Mouse (Mus musculus): ENCODE measurements around the gene Erc1. TPM values are rescaled to one million over a fixed set of nuclear protein-coding genes. Genes with fewer than 3 reads are reported as not detected.

Gene Erc1
- total RNA-seq, 2 experiments from 2014 or later, result 29.6 to 32.6 TPM

DNA sequence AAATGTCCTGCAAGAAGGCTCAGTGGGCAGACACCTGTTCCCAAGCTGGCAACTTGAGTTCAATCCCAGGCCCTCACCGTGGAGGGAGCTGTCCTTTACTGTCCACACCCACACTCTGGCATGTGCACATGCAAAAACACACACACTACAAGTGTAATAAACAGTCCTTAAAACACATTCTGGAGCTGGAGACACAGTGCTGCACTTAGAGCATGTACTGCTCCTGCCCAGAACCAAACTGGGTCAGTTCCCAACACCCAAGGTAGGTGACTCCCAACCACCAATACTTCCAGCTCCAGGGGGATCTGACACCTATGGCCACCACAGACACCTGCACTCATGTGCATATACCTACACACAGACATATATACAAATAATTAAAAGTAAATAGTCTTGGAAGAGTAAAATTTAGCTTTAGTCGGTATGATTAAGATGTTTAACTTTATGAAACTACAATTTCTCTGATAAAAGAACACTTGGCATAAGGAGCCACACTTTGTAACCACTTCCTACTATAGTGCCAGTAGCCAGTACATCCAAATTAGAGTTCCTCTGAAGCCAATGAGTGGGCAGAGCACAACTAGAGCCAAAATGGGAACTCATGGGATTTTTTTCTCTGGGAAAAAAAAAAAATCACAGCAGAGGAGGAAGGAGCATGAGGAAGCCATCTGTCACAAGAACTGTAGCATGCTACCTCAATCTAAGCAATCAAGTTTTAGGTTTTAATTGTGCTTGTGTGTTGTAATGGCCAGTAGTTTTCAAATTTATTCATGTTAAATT, 39.1 kb downstream of the Erc1 start:
- no peak for DNase-seq (ENCODE audit: low spot score in 2 of 2)

DNA sequence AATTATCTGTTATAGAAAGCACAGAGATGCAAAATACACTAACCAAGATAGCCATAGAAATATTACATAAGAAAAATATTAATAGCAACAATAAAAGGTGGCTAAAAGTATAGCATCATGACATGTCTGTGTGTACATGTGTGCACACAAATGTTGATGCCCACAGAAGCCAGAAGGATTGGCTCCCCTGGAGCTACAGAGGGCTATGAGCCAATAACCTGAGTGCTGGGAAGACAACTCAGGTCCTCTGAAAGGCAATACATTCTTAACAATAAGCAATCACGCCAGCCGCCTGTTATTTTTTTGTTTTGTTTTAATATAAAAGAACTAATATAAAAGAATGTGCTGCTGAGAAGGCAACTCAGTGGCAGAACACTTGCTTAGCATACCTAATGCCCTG, 44.7 kb downstream of the Erc1 start:
- no peak for DNase-seq (ENCODE audit: low spot score in 2 of 2)

DNA sequence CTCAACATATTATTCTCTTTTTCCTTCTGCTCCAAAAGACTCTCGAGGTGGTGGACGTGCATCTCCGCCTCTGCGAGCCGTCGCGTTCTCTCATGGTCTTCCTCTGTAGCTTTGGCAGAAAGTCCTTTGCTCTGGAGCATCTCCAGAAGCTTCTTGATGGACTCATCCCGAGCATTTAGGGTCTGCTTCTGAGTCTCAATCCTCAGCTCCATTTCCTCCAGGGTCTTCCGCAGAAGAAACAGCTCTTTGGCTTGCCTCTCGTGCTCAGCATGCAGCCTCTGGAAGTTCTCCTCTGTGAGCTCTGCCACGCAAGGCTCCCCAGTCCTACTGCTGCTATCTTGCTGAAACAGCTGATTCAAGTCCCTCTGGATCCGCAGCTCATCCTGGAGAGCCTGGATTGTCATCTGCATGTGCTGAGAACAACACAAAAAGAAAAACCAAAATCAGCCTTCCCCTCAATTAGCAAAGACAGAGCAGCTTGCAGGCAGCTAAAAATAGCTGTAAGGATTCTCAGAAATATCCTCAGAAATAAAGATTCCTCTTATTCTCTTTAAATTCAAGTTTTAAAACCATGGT, 51.0 kb downstream of the Erc1 start:
- DNase-seq (ENCODE audit: low spot score in 2 of 2), result no peak

DNA sequence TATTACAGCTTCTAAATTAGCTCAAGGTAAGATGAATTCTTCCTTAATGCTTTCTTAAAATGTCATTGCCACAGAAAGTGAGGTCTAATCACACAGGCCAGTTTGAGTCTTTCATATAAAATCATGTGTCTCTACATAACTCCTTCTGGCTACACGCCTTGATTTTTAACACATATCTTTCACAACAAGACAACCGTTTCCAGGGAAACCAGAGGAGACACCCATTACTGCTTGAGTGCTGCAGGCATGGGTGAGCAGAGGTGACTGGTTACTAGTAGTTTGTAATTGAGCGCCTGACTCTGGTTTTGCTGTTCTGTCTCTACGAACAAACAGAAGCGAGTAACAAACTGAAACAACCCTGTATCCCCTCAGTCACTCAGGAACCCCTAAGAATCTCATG, 51.7 kb downstream of the Erc1 start:
- no peak for DNase-seq (ENCODE audit: low spot score in 2 of 2)

DNA sequence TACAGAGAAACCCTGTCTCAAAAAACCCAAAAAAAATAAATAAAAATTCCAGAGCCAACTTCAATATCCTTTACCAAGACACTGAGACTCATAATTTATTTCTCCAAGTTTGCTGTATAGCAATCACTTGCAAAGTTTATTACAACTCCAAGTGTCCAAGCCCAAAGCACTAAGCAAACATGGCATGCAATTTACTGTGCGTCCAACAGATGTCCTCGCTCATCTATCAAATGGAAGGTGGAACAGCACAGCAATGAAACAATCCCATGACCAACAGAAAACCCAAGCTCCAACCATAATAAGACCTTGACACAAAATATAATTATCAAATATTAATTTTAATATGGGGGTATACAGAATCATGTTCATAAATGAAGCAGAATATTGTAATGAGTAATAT, 55.4 kb downstream of the Erc1 start:
- peak in 1 of 2 experiments; percentile 33 for DNase-seq (ENCODE audit: low spot score in 2 of 2)

DNA sequence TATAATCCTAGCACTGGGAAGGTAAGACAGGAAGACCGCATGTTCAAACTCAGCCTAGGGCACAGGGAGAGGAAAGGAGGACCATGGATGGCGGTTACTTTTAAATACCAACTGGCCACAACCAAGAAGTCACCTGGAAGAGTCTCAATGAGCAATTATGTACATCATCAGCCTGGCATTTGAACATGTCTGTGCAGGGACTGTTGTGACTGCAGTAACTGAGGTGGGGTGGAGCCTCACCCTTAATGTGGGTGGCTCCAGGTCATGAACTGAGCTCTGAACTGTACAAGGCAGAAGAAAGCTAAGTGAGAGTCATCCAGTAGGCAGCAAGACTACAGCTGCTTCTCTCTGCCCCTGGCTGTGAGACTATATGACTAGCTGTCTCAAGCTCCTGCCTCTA, 65.6 kb downstream of the Erc1 start:
- no peak for DNase-seq (ENCODE audit: low spot score in 2 of 2)

DNA sequence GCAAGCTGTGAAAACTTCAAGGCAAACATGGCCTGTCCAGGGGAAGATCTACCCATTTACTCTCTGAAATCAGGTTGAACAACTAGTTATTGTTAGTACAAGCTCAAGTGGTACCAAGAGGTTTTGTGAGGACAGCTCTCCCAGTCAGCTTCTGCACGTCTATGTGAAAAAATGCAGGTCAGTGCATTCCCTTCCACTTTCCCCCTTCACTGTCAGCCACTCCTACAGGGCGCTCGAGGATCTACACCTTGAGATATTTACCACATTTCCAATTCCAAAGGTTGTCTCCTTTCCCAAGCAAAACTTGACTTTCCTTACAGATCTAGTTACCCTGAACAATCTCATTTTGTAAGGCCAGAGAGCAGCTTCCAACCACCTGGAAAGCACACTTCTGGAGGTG, 66.9 kb downstream of the Erc1 start:
- no peak for DNase-seq (ENCODE audit: low spot score in 2 of 2)

DNA sequence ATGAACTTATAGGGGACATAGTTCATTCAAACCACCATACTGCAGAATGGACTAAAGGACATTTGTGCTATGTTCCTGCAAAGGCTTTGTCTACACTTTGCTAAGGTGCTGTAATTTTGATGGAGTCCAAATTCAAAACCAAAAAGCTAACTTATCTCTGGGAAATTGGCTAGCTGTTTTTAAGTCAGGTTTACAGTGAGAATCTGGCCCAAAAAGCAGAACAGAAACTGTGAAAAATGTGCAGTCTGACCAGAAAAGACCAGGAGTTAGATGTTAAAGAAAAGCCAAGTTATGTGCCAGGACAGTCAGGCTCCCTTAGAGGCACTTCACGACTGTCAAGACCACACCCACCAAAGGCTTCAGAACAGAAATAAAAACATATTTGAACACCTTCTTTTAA, 79.2 kb downstream of the Erc1 start:
- no peak for DNase-seq (ENCODE audit: low spot score in 2 of 2)

DNA sequence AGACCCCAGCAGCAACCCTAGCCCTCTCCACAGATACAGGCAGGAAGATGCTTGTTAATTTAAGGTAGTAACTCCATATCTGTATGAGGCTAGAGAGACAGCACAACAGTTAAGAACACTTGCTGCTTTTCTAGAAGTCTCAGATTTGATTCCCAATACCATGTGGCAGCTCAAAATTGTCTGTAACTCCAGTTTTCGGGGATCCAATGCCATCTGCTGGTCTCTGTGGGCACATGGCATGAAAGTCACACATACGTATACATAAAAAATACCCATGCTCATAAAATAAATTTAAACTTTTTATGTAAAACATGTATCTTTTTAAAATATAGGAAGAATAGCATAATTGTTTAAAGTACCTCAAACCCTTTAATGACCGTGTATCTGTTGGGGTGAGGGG, 83.6 kb downstream of the Erc1 start:
- no peak for DNase-seq (ENCODE audit: low spot score in 2 of 2)

DNA sequence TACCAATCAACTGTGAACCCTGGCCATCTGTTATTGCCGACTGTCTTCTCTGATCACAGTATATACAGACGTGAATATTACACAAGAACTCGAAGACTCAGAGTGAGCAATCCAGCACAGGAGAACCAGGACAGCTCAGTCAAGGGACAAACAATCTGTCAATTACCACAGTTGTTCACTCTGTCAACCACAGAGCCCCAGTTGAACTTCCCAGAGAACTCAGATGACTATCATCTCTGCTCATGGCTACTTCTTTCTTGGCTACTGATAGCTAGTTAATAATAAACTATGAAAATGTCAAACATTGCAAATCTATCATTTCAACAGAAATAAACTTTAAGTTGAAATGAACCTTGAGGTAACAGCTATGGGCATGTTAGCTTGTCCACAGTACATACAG, 88.1 kb downstream of the Erc1 start:
- DNase-seq (ENCODE audit: low spot score in 2 of 2), result no peak

DNA sequence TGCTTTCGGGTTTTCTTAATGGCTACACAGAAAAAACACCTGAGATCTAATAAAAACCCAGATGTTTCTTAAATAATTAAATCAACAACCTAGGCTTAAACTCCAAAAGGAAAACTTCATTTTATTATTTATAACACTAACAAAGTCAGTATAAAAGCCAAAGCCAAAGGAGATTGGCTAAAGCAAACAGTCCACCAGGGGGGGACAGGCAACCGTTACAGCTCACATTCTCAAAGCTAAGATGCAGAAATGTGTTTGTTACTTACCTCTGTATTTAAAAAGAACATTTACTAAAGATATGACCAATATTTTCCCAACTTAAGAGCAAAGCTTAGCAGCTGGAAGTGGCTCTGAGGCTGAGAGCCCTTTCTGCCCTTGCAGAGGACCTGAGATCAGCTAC, 89.5 kb downstream of the Erc1 start:
- DNase-seq (ENCODE audit: low spot score in 2 of 2), result no peak

DNA sequence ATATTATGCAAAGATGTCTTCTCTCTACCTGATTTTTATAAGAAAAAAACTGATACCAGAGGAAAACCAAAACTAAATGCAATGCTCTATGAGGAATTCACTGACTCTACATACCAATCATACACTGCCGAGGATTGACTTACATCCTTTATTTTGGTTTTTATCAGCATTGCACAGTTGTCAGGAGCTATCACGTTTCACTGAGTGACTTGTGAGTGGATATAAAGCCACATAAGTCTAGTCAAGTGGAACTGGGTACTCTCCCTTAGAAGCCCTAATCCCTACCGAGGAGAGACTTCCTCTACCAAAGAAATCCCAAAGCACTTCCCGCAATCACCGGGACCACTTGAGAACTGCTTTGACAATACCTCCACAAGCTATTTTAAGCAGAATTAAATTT, 90.2 kb downstream of the Erc1 start:
- DNase-seq (ENCODE audit: low spot score in 2 of 2), result no peak

DNA sequence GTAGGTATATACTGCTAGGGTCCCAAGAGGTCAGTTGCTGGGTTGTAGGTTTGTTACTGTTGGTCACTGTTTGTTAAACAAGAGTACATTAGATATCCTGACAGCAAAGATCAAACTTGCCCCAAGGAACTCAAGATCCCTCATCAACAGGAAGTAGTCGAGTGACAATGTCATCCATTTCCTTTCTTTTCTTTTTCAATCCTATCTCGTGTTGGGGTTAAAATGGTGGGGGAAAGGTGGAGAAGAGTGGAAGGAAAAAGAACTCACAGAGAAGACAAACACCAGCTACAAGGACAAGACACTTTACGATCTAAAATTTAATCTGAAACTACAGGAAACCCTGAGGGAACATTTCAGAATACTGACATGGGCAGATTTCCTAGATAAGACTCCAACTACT, 92.1 kb downstream of the Erc1 start:
- DNase-seq (ENCODE audit: low spot score in 2 of 2), result no peak

DNA sequence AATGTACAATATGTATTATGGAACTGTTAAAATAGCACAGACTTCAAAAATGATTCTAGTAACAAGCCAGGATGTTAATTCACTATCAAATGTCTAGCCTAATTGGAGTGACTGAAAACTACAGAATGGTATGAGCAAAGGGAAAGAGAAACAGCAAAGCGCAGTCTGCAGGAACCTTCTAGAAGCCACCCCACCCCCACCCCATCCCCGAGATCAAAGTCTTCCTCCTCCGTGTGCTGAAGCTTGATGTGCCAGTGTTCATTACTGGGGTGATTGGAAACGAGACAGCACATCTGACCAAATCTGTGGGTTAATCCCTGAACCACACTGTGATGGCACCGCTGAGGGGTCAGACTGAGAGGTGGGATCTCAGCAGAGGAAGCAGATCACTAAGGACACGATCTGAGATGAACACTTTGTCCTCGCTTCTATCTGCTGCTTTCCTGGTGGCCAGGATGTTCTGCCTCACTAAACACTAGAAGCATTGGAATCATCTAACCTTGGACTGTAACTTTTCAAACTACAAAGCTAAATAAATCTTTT, 98.8 kb downstream of the Erc1 start:
- DNase-seq (ENCODE audit: low spot score in 2 of 2), result no peak

DNA sequence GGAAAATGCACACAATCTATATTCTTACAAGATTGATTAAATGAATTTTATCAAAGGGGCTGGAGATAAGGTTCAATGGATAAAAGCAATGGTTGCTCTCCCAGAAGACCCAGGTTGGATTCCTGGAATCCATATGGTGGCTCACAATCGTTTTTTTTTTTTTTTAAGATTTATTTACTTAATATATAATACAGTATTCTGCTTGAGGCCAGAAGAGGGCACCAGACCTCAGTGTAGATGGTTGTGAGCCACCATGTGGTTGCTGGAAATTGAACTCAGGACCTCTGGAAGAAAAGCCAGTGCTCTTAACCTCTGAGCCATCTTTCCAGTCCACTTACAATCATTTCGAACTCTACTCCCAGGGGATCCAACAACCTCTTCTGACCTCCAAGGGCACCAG, 106.1 kb downstream of the Erc1 start:
- DNase-seq (ENCODE audit: low spot score in 2 of 2), result no peak

DNA sequence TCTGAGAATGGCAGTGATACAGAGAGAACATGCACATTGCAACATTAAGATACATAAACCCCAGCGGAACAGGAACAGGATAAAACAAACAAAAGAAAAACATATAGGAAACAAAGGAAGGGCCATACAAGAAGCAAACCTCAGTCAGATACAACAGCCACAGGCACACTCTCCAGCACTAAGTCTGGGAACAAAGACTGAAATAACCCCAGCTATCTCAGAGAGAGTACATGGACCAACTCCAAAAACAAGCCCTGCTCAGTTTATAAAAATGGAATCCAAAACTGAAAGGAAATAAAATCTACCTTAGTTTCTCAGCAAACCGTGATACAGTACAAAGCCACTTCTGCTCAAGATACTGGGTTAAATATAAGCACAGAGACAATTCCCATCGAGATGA, 107.4 kb downstream of the Erc1 start:
- DNase-seq (ENCODE audit: low spot score in 2 of 2), result no peak

DNA sequence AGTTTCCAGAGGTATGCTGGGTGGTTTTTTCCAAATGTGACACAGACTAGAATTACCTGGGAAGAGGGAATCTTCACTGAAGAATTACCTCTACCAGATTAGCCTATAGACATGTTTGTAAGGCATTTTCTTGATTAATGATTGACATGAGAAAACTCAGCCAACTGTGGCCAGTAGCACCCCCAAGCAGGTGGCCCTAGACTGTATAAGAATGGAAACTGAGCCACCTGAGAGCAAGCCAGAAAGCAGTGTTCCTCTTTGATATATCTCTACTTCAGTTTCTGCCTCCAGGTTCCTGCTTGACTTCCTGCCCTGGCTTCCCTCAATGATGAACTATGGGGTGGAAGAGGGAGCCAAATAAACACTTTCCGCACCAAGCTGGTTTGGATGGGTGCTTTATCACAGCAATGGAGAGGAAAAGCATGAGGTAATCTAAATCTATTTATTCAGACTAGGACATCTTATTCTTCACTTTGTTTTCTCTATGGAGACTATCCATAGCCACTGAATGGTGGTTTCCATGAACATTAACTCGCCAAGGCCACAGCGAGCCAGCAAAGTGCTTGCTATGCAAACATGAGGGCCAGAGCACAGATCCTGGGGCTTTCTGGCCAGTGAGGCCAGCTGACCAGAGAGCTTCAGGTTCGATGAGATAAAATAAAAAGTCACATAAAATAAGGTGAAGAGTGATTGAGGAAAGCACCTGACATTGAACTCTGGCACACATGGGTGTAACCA, 109.2 kb downstream of the Erc1 start:
- DNase-seq (ENCODE audit: low spot score in 2 of 2), result no peak

DNA sequence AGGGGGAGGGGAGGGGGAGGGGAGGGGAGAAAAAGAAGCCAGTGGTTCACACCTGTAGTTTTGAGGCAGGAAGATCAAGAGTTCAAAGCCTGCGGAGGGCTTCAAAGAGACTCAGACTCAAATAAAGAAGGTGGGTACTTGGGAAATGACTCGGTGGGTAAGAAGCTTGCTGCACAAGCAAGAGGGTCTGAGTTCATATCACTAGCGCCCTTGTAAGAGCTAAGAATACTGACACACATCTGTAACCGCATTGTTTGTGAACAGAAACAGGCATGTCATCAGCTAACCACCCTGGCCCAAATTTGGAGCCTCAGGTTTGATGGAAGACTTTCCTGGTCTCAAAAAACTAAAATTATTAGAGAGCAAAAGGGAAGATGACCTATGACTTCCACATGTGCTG, 110.3 kb downstream of the Erc1 start:
- no peak for DNase-seq (ENCODE audit: low spot score in 2 of 2)

DNA sequence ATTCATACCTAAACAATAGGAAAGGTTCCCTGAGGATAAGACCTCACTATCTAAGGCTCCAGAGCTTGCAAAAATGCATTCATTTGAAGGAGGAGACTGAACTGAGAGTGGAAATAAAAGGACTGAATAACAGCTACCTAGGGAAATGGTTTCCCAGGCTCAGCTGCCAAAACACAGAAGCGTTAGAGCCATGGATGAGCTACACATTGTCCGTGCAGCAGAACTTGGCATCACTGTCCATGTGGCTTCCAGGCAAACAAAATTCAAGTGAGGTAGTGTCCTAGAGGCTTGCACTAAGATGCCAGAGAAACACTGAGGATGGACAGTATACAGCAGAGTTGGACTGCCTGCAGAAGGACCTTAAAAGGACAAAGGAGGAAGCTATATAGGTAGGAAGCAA, 112.0 kb downstream of the Erc1 start:
- DNase-seq (ENCODE audit: low spot score in 2 of 2), result peak in 1 of 2 experiments; percentile 58

DNA sequence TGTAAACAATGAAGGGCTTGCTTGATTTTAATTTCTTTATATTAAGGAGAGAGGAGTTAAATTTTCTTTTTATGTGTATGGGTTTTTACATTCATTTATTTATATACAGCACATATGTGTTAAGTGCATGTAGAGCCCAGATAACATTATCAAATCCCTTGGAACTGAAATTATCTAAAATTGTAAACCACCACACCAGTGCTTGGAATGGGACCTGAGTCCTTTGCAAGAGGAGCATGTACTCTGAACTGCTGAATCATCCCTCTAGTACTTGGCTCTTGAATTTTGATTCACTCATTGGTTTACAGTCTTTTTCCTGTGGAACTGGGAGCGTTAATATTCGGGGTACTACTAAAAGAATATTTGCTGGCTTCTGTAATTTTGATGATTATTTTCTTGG, 116.8 kb downstream of the Erc1 start:
- no peak for DNase-seq (ENCODE audit: low spot score in 2 of 2)

DNA sequence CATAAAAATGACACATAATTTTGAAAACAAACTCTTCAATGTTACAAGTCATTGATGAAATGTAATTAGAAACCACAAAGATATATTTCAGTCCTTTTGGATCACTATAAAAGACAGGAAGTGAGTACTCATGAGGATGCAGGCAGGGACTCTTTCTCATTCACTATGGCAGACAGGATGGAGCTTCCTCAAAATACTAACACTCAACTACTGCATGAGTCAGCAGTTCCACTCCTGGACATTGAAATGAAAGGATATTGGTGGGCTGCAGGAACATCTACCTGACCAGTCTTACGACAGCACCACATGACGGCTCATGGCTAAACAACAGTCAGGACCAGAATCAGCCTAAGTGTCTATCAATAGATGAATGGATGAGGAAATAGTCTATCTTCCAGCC, 132.7 kb downstream of the Erc1 start:
- DNase-seq (ENCODE audit: low spot score in 2 of 2), result no peak

DNA sequence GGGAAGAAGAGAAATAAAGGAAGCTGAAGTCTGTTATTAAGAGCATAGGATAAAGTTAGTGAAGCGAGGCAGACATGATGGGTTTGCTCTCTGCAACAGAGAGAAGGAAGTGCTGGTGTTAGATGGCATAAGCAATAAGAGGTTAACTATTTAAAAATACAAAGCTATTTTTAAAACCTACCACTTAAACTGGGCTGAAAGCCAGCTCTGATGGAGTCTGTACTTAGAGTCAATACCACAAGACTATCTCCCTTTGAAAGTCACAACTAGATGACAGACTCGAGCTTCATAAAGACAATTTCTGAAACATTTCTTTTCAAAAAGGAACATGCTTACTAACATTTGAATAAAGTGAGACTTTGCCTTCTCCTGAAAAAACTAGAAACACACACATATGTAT, 134.0 kb downstream of the Erc1 start:
- DNase-seq (ENCODE audit: low spot score in 2 of 2), result no peak

Measured in gastrocnemius, postnatal 4 days (tissue).